Mouse (Mus musculus) brain, embryonic 18.5 days (tissue): ENCODE measurements around the gene Inafm2.

Experiments
- DNase-seq: peaks from one replicate; pipeline ENCODE4 v3.0.0-alpha.2; 2012; ENCODE audit warnings: low read depth, low spot score

Gene Inafm2

DNA sequence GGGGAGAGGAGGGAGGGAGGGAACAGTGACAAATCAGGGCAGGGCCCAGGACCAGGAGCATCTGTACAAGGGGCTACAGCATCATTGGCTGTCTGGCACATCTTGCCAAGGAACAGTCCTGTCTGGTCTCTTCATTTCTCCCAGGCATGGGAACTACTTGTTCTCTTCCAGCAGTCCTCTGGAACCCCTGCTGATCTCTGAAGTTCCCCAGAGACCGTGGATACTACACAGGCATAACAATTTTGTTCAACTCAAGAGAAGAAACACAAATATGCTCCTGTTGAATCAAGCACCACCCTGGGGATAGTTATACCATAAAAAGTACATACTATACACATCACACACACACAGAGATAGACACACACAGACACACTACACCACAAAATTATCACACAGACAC is 35.6 kb downstream of the Inafm2 start:
- DNase-seq = no peak

DNA sequence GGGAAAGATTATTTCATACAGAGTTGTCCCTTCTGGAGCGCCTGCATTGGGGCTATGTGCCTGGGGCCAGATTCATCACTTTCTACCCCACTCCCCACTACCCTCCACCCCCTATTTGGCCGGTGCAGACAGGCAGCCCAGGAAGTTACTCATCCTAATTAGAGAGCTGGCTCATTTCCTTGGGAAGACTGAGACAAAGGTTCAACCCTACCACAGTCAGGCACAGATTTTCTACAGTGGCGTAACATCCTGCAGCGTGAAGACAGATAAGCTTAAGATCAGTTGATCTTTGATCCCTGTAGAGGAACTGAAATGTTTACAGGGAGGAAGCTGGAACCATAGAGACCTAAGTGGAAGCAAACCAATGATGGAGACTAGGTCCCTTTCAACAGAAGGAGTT is 36.7 kb downstream of the Inafm2 start:
- no peak for DNase-seq

DNA sequence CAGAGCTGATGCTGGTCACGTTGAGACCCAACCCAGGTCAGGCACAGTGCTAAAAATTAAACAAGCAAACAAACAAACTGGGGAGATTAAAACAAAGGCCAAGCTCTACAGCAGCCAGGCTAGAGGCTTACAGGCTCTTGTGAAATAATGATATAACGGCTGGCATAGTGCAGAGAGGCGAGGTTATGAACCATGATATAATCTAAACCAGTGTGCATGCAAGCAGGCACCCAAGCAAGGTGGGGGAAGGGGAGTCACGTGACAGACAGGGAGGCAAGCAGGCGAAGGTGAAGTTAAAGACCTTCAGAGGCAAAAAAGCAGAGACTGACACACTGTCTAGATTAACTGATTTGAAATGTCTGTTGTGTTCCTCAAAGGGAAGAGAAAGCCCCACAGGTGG is 37.5 kb downstream of the Inafm2 start:
- DNase-seq = no peak

DNA sequence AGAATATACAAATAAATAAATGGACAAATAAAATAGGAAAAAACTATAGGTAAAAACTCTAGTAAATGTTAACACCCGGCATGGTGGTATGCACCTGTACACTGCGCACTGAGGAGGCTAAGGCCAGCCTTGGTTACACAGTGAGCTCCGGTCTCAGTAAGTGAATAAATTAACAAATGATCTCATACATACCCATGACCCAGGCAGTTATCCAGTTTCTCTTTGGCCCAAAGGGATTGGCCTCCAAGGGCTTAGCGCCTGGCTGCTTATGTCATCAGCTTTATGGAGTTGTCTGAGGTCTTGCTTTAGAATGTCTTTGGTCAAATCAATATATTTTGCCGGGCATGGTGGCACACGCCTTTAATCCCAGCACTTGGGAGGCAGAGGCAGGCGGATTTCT is 38.1 kb downstream of the Inafm2 start:
- DNase-seq = no peak

DNA sequence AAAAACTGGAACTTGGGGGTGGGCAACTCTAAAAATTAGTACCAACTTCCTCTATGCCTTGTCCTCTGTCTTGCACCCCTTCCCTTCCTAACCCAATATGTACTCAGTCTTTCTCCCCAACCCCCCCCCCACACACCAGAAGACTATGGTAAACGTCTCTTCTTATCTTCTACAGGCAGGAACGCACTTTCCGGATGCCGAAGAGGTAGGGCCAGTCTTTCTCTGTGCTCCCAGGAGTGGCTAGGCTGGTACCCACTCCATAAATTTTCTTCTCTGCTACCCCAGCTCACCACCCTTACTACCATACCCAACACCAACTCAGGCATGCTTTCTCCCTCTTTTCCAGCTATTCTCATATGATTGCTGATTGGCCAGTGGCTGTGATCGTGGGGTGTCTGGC is 41.0 kb downstream of the Inafm2 start:
- no peak for DNase-seq

DNA sequence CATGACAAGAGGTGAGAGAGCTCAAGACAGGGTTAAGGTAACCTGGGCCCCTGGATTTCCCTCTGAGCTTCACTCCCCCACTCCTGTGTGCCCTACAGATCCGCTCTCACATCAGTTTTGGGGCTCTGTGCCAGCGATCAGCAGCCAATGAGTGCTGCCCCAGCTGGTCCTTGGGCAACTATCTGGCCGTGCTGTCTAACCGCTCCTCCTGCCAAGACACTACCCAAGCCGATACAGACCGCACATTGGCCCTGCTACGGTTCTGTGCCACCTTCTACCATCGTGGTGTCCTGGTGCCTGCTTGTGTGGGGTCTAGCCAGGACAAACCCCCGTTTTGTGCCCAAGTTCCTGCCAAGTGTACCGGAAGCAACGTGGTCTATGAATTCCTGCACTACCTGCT is 43.9 kb downstream of the Inafm2 start:
- no peak for DNase-seq

DNA sequence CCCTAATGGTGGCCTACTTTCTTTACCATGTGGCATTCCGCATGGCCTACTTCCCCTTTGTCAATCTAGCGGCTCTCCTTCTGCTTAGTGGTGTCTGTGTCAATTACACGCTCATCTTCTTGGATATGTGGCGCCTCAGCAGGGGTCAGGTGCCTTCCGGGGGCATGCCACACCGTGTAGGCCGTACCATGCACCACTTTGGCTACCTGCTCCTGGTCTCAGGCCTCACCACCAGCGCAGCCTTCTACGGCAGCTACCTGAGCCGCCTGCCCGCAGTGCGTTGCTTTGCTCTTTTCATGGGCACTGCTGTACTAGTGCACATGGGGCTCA is 44.6 kb downstream of the Inafm2 start:
- no peak for DNase-seq

DNA sequence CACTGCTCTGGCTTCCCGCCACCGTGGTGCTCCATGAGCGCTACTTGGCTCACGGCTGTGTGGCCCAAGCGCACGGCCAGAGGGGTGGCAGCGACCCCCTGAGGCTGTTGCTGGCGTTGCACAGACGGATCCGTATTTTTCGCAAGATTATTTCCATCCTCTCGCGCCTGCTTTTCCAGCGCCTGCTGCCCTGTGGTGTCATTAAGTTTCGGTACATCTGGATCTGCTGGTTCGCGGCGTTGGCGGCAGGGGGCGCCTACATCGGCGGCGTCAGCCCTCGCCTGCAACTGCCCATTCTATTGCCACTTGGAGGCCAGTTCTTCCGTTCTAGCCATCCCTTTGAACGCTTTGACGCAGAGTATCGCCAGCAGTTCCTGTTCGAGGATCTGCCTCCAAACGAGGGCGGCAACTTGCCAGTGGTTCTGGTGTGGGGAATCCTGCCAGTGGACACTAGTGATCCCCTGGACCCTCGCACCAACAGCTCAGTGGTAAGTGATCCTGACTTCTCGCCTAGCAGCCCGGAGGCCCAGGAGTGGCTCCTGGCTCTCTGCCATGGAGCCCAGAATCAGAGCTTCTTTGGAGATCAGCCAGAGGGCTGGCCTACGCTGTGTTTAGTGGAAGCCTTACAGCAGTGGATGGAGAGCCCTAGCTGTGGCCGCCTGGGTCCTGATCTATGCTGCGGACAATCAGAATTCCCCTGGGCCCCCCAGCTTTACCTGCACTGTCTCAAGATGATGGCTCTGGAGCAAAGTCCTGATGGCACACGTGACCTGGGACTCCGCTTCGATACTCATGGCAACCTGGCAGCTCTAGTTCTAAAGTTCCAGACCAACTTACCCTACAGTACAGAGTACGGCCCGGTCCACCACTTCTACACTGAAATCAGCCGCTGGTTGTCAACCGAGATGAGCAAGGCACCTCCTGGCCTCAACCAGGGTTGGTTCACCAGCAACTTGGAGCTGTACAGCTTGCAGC is 45.3 kb downstream of the Inafm2 start:
- DNase-seq = no peak

DNA sequence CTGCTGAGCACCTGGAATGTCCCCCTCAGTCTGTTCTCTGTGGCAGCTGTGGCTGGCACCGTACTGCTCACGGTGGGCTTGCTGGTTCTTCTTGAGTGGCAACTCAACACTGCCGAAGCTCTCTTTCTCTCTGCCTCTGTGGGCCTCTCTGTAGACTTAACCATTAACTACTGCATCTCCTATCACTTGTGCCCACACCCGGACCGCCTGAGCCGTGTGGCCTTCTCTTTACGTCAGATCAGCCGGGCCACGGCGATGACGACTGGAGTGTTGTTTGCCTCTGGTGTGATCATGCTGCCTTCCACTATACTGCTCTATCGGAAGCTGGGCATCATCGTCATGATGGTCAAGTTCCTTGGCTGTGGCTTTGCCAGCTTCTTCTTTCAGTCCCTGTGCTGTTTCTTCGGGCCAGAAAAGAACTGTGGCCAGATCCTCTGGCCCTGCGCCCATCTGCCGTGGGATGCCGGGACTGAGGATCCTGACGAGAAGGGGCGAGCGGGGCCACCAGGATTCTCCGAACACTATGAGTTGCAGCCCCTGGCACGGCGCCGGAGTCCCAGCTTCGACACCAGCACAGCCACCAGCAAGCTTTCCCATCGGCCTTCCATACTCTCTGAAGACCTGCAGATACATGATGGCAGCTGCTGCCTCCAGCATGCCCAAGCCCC is 46.2 kb downstream of the Inafm2 start:
- no peak for DNase-seq

- no peak for DNase-seq
These were observed 46.7 kb downstream of the Inafm2 start for GRCm38 (mm10) chr2:118792259-118792613.

- DNase-seq = no peak
These were observed 48.1 kb downstream of the Inafm2 start for GRCm38 (mm10) chr2:118793636-118794035.
